Mouse (Mus musculus): ENCODE results near the gene Cpt2. TPM values are rescaled to one million over a fixed set of nuclear protein-coding genes. Genes with fewer than 3 reads are reported as not detected.

Gene Cpt2
- polyA plus RNA-seq, 1 experiment: not detected

DNA sequence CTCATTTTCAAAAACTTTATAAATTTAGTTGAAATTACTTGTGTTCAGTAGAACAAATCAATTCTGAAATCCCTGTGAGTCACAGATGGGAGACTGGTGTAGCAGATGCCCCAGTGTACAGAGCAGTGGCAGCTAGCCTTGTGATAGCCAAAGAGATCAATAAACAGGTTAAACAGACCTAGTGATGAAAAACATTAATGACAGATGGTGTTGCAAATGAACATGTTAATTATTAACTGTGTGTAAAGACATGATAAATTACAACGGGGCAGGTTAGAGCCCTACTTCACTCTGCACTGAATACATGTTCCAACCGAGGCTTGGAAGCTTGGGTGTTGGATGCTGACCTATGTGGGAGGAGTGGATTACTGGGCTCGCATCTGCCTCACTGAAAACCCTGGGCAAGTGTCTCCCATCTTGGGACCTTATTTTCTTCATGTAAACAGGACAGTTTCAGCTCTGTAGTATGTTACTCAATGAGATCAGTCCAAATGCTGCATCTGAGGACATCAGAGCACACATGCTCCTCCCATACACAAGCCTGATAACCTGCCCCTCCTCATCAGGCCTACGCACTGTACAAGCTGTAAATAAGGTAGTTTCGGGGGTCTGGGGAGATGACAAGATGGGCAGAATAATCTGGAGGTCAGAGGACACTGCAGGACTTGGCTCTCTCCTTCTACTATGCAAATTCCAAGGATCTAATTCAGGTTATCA lies 24.0 kb downstream of the Cpt2 start:
- TF ChIP-seq POLR2A (IDR thresholded peaks at IDR 0.05; ENCODE audit: insufficient read depth, low read depth, low read length): no peak
- TF ChIP-seq CTCF (IDR thresholded peaks at IDR 0.05; ENCODE audit: insufficient read depth, low read depth, low read length): no peak

DNA sequence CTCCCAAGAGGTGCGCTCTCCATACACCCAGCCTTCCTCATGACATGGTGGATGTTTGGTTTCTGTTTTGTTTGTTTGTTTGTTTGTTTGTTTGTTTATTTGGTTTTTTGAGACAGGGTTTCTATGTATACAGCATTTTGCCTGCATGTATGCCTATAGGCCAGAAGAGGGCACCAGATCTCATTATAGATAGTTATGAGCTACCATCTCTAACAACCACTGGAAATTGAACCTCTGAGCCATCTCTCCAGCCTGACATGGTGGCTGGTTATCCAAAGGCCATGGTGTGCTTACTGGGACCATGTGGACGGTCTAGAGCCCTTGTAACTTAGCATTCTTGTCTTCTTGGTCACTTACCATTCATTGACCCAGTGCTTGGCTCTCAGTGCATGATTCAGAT lies 30.7 kb downstream of the Cpt2 start:
- 80% methylated on average over 2 of the region's 2 CpGs for WGBS
- no peak for TF ChIP-seq CTCF (IDR thresholded peaks at IDR 0.05; ENCODE audit: insufficient read depth, low read depth, low read length)
- Histone ChIP-seq H3K27ac (ENCODE audit: insufficient read depth, low read depth, low read length) (no peak overlapping the region), H3K4me3 (ENCODE audit: insufficient read depth, low read depth, low read length) (no peak overlapping the region), H3K4me1 (ENCODE audit: control insufficient read depth, insufficient read depth, low read length) (no peaks in the 10 kb centered on the region)

More for the DNA sequence above, 24.0 kb downstream of the Cpt2 start:
- 86% methylated on average over 5 of the region's 5 CpGs for WGBS
- Histone ChIP-seq H3K27ac (ENCODE audit: insufficient read depth, low read depth, low read length) (no peak overlapping the region), H3K4me3 (ENCODE audit: insufficient read depth, low read depth, low read length) (no peak overlapping the region), H3K4me1 (ENCODE audit: control insufficient read depth, insufficient read depth, low read length) (no peaks in the 10 kb centered on the region)

DNA sequence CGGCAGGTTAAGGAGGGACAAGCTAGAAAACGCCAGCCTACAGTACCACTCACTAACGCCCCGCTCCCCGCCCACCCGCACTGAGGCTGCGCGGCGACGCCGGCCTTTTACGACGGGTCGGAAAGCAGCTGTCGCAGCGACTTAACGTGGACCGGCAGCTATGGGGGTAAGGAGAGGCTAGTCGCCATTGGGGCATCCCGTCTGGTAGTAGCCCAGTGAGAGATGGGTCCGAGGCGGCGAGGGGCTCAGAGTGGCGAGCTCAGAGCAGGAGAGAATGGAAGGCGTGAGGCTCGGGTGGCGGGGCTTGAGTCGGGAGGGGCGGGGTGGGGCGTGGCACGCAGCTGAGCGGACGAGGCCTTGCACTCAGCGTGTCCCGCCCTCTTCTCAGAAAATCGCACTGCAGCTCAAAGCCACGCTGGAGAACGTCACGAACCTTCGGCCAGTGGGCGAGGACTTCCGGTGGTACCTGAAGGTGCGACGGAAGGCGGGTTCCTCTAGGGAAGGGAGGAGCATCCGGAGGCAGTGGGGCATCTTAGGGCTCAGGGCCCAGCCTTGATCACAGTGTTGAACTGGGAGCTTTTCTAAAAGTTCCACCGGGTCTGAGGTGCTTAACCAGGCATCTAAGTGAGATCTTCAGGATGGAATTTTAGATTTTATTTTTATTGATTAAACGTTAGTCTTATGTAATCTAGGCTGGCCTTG lies 33.5 kb downstream of the Cpt2 start, which contains the start of gene 0610037L13Rik:
Gene 0610037L13Rik, plus strand, starts transcription at position 83 of the 702 bp plus-strand sequence.
- Histone ChIP-seq H3K4me1 (ENCODE audit: control insufficient read depth, insufficient read depth, low read length) (no peaks in the 10 kb centered on the region), H3K27ac (ENCODE audit: insufficient read depth, low read depth, low read length) (peak within 1 kb of the TSS; percentile 24; the same call in 1 of the 2 replicates), H3K4me3 (ENCODE audit: insufficient read depth, low read depth, low read length) (peak within 1 kb of the TSS; percentile 69)
- TF ChIP-seq POLR2A (IDR thresholded peaks at IDR 0.05; ENCODE audit: insufficient read depth, low read depth, low read length) (0 out of 2 replicates have a peak, but pooled peaks have one; percentile 49), CTCF (IDR thresholded peaks at IDR 0.05; ENCODE audit: insufficient read depth, low read depth, low read length) (no peak)
- WGBS: under 1% methylated on average over 48 of the region's 48 CpGs

DNA sequence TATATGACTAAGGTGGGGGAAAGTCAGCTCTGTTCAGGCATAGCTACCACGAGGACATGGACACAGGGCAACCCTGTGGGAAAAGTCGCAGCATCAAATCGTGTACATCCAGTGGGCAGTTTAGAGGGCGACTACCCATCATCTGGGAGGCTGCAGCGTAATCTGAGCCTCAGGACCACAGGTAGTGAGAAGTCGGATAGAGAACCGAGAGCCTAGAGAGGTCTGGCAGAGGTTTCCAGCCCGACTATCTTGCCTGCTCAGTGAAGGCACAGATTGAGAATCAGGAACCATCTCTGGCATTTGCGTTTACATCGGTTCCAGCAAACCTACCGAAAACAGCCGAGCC lies 34.1 kb downstream of the Cpt2 start:
- no peak for TF ChIP-seq CTCF (IDR thresholded peaks at IDR 0.05; ENCODE audit: insufficient read depth, low read depth, low read length)
- TF ChIP-seq POLR2A (IDR thresholded peaks at IDR 0.05; ENCODE audit: insufficient read depth, low read depth, low read length): no peak; the same call in 1 of the 2 replicates
- Histone ChIP-seq H3K4me1 (ENCODE audit: control insufficient read depth, insufficient read depth, low read length) (no peaks in the 10 kb centered on the region), H3K4me3 (ENCODE audit: insufficient read depth, low read depth, low read length) (peak overlapping the region; percentile 69), H3K27ac (ENCODE audit: insufficient read depth, low read depth, low read length) (peak overlapping the region; percentile 24; the same call in 1 of the 2 replicates)
- under 1% methylated on average over 12 of the region's 12 CpGs for WGBS

DNA sequence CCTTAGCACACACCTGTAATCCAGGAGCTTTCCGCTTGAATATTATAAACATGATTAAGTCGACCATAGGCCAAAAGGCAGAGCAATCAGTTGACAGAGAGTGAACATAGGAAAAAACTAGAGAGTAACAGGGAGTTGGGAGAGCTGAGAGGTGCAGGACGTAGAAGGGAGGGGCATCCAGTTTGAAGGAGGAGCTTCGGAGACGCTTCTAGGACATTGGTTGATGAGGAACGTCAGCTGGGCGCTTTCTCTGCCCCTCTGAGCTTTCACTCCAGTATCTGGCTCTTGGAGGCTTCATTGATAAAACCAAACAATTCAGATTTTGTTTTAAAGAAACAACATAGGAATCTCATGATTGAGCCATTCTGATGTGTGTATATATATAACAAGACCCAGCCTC lies 37.0 kb downstream of the Cpt2 start:
- WGBS: 79% methylated on average over 7 of the region's 7 CpGs
- TF ChIP-seq CTCF (IDR thresholded peaks at IDR 0.05; ENCODE audit: insufficient read depth, low read depth, low read length) (no peak), POLR2A (IDR thresholded peaks at IDR 0.05; ENCODE audit: insufficient read depth, low read depth, low read length) (no peak)
- no peak overlapping the region for H3K27ac ChIP-seq (ENCODE audit: insufficient read depth, low read depth, low read length)
- no peak overlapping the region for H3K4me3 ChIP-seq (ENCODE audit: insufficient read depth, low read depth, low read length)
- no peaks in the 10 kb centered on the region for H3K4me1 ChIP-seq (ENCODE audit: control insufficient read depth, insufficient read depth, low read length)

DNA sequence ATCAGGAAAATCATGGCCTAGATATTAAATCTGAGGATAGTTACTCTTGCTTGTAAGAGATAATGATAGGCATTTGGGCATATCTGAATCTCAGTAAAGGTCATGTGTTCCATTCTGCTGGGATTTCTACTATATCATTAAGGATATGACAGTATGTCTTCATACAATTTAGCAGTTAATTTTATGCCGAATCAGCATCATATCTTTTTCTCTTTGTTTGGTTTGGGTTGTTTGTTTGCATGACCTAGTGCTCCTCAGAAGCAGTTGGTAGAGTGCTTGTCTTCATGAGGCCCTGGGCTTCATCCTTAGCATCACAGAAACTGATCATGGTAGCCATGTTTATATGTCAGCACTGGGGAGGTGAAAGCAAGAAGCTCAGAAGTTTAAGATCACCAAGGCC lies 41.8 kb downstream of the Cpt2 start:
- Histone ChIP-seq H3K4me1 (ENCODE audit: control insufficient read depth, insufficient read depth, low read length) (no peaks in the 10 kb centered on the region), H3K4me3 (ENCODE audit: insufficient read depth, low read depth, low read length) (no peak overlapping the region), H3K27ac (ENCODE audit: insufficient read depth, low read depth, low read length) (no peak overlapping the region)
- 95% methylated on average over 1 of the region's 1 CpGs for WGBS
- TF ChIP-seq POLR2A (IDR thresholded peaks at IDR 0.05; ENCODE audit: insufficient read depth, low read depth, low read length) (no peak), CTCF (IDR thresholded peaks at IDR 0.05; ENCODE audit: insufficient read depth, low read depth, low read length) (no peak)

DNA sequence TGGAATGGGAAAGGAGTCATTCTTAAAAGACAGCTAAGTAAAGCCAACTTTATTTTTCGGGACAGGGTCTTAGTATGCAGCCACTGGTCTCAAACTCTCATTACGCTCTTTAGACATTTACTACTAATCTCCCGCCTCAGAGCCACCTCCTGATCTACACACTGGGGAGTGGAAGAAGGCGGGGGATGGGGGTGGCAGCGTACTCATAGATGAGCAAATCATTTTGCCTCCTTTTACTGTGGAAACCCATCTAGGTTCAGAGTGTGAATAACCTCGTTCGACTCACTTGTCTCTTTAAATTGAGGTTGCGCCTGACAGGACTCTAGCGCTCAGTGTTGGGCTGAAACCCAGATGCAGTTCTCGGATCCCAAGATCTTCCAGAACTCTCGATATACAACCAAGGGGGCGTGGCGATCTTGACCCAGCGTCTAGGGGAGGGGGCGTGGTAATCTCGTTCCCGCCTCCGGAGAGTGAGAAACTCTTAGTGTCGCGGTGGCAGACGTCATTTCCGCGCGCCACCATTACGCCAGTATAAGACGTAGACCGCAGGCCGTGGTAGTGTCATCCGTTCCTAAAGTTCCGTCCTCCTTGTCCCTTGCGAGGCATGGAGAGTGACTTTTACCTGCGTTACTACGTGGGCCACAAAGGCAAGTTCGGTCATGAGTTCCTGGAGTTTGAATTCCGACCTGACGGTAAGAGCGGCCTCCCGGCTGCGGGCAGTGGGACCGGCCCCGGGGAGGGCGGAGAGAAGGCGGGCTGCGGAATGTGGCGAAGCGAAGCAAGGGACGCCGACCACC lies 44.0 kb downstream of the Cpt2 start, which contains the start of gene Magoh:
Gene Magoh, plus strand, starts transcription at position 502 of the 797 bp plus-strand sequence.
- TF ChIP-seq POLR2A (IDR thresholded peaks at IDR 0.05; ENCODE audit: insufficient read depth, low read depth, low read length) (peak; percentile 35; the same call in 1 of the 2 replicates), CTCF (IDR thresholded peaks at IDR 0.05; ENCODE audit: insufficient read depth, low read depth, low read length) (no peak)
- Histone ChIP-seq H3K4me3 (ENCODE audit: insufficient read depth, low read depth, low read length) (peak within 1 kb of the TSS; percentile 92), H3K27ac (ENCODE audit: insufficient read depth, low read depth, low read length) (0 out of 2 replicates have a peak within 1 kb of the TSS, but pooled peaks have one; percentile 60), H3K4me1 (ENCODE audit: control insufficient read depth, insufficient read depth, low read length) (no peaks in the 10 kb centered on the region)
- 1% methylated on average over 48 of the region's 48 CpGs for WGBS

DNA sequence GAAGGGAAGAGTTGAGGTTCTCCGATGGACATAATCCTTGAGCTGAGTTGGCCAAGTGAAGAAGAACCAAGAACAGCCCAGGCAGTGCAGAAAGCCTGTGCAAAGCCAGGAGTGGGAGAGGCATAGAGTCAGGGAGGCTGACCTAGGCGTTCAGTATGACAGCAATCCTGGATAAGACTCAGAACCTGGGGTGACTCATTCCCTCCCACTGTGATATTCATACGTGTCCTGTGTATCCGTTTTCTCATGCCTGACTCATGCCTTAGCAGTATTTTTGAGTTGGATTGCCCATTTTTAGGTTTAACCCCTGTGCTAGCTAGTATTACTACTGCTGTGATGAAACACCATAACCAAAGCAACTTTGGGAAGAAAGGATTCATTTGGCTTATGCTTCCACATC lies 58.5 kb downstream of the Cpt2 start:
- 0 out of 2 replicates have a peak overlapping the region, but pooled peaks have one; percentile 29 for H3K27ac ChIP-seq (ENCODE audit: insufficient read depth, low read depth, low read length)
- TF ChIP-seq CTCF (IDR thresholded peaks at IDR 0.05; ENCODE audit: insufficient read depth, low read depth, low read length) (no peak), POLR2A (IDR thresholded peaks at IDR 0.05; ENCODE audit: insufficient read depth, low read depth, low read length) (no peak)
- H3K4me1 ChIP-seq (ENCODE audit: control insufficient read depth, insufficient read depth, low read length): 0 out of 2 replicates have a peak, but pooled peaks cover 2% of the 10 kb centered on the region
- H3K4me3 ChIP-seq (ENCODE audit: insufficient read depth, low read depth, low read length): no peak overlapping the region
- WGBS: 52% methylated on average over 4 of the region's 4 CpGs

Measured in olfactory bulb, adult 2 months (tissue).